Mouse (Mus musculus): Measurements from ENCODE around the gene Ube4b. TPM values are rescaled to one million over a fixed set of nuclear protein-coding genes. Genes with fewer than 3 reads are reported as not detected.
A peak's percentile ranks its signal among the peaks of the same experiment; 100 is the strongest.

Gene Ube4b
- polyA plus RNA-seq, 1 experiment from 2014 or later = 49.5 TPM

DNA sequence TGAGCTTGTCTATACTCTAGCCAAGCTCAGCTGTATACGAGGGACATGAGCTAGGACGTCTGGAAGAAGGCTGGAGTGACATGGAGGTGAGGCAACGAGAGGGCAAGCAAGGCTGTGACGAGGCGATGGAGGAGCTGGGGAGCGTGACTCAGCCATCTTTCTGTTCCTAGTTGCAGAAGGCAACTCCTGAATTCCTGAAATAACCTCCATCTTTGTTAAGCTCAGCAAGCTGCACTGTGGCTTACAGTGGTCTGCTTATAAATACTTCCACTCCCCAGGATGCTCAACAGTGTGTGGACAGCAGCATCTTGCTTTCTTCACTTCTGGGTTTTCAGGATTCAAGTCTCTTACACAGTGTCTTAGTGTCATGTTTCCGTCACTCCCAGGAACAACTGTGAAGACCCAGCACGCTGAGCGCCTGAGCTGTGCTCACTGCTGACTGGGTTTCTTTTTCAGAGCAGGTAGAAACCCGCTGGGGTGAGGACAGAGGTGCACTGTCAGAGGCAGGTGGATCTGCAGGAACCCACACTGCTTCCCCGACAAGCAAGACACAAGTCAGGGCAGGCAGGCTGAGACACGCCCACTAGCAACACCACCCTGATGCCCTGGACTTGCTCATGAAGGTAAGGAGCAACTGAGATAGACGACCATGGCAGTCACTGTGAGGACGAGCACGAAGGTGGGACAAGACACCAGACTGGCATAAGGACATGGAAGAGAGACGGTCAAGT is 20.7 kb downstream of the Ube4b start:
- ATAC-seq (ENCODE audit: insufficient number of reproducible peaks, low FRiP score, low TSS enrichment, low read depth) (no peak), DNase-seq (ENCODE audit: low spot score) (no peak)
- 77% methylated on average over 16 of the region's 16 CpGs for WGBS
- H3K27me3 ChIP-seq (ENCODE audit: control insufficient read depth, insufficient read depth, low read length) = no peaks in the 10 kb centered on the region
- no peaks in the 10 kb centered on the region for H3K36me3 ChIP-seq (ENCODE audit: control insufficient read depth, insufficient read depth, low read length)
- H3K4me1 ChIP-seq (ENCODE audit: control insufficient read depth, insufficient read depth, low read length) = peaks cover 18% of the 10 kb centered on the region
- H3K4me3 ChIP-seq (ENCODE audit: low read depth, low read length) = no peak overlapping the region
- no peak overlapping the region for H3K9ac ChIP-seq (ENCODE audit: low read length)
- no peak overlapping the region for H3K4me2 ChIP-seq (ENCODE audit: low read depth, severe bottlenecking)
- H3K27ac ChIP-seq (replicated peaks; ENCODE audit: low read depth, low read length) = no peak overlapping the region
- H3K9me3 ChIP-seq (ENCODE audit: control insufficient read depth, low read length) = no peaks in the 10 kb centered on the region

DNA sequence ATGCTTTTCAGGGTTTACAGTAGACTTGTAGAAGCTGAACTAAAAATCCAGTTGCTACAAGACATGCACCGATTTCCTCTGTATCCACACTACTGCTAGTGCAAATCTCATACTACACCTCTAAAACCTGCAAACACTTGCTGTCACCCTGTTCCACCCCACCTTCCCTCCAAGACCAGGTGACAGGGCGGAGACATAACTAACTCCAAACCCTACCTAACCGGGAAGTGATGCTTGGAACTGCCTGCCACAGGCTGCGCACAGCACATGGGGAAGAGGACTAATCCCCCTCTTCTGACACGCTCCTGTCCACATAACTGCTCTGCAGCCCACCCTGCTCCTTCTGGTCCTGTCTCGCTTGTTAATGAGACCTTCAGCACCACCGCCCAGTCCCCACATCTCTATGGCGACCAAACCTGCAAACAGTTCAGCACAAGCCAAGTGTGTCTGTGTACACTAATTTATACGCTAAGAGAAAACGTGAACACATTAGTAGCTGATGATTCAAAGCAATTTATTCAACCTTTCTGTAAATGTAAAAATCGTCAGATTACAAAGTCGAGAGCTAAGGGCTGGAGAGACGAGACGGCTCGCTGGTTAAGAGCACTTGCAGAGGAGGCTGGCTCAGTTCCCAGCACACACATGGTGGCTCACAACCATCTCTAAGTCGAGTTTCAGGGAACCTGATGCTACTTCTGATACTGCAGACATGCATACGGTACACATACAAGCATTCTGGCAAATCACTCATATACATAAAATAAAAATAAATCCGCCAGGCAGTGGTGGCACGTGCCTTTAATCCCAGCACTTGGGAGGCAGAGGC is 21.7 kb downstream of the Ube4b start:
- WGBS = 76% methylated on average over 19 of the region's 19 CpGs
- no peak overlapping the region for H3K9ac ChIP-seq (ENCODE audit: low read length)
- H3K36me3 ChIP-seq (ENCODE audit: control insufficient read depth, insufficient read depth, low read length) = no peaks in the 10 kb centered on the region
- 0 out of 2 replicates have a peak overlapping the region, but pooled peaks have one; percentile 30 for H3K27ac ChIP-seq (replicated peaks; ENCODE audit: low read depth, low read length)
- H3K9me3 ChIP-seq (ENCODE audit: control insufficient read depth, low read length) = no peaks in the 10 kb centered on the region
- no peak overlapping the region for H3K4me2 ChIP-seq (ENCODE audit: low read depth, severe bottlenecking)
- no peaks in the 10 kb centered on the region for H3K27me3 ChIP-seq (ENCODE audit: control insufficient read depth, insufficient read depth, low read length)
- peaks cover 18% of the 10 kb centered on the region for H3K4me1 ChIP-seq (ENCODE audit: control insufficient read depth, insufficient read depth, low read length)
- no peak overlapping the region for H3K4me3 ChIP-seq (ENCODE audit: low read depth, low read length)
- DNase-seq (ENCODE audit: low spot score) = no peak
- no peak for ATAC-seq (ENCODE audit: insufficient number of reproducible peaks, low FRiP score, low TSS enrichment, low read depth)

DNA sequence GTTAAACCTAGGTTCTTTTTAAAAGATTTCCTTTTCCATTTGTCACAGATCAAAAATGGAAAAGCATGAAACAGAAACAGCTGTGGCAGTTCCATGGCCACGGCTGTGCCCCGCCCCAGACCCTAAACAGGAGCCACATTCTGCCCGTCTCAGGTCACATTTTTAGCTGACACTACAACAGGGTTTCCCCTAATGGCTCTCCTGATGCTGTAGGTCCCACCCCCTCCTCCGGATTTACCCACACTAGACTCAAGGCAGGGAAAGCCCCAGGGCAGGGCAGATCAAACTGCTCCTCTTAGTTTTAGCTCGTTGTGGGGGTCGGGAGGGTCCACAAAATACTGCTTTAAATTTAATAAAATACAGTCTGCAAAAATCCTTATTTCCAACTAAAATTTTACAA is 23.5 kb downstream of the Ube4b start:
- Histone ChIP-seq H3K4me2 (ENCODE audit: low read depth, severe bottlenecking) (no peak overlapping the region), H3K36me3 (ENCODE audit: control insufficient read depth, insufficient read depth, low read length) (no peaks in the 10 kb centered on the region; the same call in 1 of the 2 replicates), H3K27ac (replicated peaks; ENCODE audit: low read depth, low read length) (no peak overlapping the region; the same call in 1 of the 2 replicates), H3K9ac (ENCODE audit: low read length) (no peak overlapping the region), H3K27me3 (ENCODE audit: control insufficient read depth, insufficient read depth, low read length) (no peaks in the 10 kb centered on the region), H3K9me3 (ENCODE audit: control insufficient read depth, low read length) (no peaks in the 10 kb centered on the region), H3K4me3 (ENCODE audit: low read depth, low read length) (no peak overlapping the region), H3K4me1 (ENCODE audit: control insufficient read depth, insufficient read depth, low read length) (peaks cover 21% of the 10 kb centered on the region)
- 22% methylated on average over 6 of the region's 6 CpGs for WGBS
- peak; percentile 37 for DNase-seq (ENCODE audit: low spot score)
- ATAC-seq (ENCODE audit: insufficient number of reproducible peaks, low FRiP score, low TSS enrichment, low read depth) = no peak

DNA sequence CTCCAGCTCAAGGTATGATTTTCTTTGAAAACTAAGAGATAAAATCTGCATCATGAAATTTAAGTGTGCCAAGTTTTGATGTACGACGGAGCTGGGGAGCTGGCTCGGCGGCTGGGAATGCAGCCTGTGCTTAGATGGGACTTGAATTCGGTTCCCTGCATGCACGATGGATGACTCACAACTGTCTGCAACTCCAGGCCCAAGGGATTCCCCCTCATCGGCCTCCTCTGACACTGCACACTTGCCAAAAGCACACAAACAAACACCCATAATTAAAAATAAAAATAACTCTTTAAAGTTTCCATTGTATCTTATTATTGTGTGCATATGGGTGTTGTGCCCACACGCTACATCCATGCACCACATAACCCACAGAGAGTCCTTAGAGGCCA is 25.0 kb downstream of the Ube4b start:
- no peak overlapping the region for H3K4me3 ChIP-seq (ENCODE audit: low read depth, low read length)
- H3K27ac ChIP-seq (replicated peaks; ENCODE audit: low read depth, low read length) = no peak overlapping the region
- no peak overlapping the region for H3K9ac ChIP-seq (ENCODE audit: low read length)
- no peak overlapping the region for H3K4me2 ChIP-seq (ENCODE audit: low read depth, severe bottlenecking)
- ATAC-seq (ENCODE audit: insufficient number of reproducible peaks, low FRiP score, low TSS enrichment, low read depth) (no peak), DNase-seq (ENCODE audit: low spot score) (no peak)
- 92% methylated on average over 8 of the region's 8 CpGs for WGBS
- H3K4me1 ChIP-seq (ENCODE audit: control insufficient read depth, insufficient read depth, low read length) = peaks cover 21% of the 10 kb centered on the region
- H3K27me3 ChIP-seq (ENCODE audit: control insufficient read depth, insufficient read depth, low read length) = no peaks in the 10 kb centered on the region
- peaks cover 2% of the 10 kb centered on the region; the same call in 1 of the 2 replicates for H3K36me3 ChIP-seq (ENCODE audit: control insufficient read depth, insufficient read depth, low read length)
- no peaks in the 10 kb centered on the region for H3K9me3 ChIP-seq (ENCODE audit: control insufficient read depth, low read length)

DNA sequence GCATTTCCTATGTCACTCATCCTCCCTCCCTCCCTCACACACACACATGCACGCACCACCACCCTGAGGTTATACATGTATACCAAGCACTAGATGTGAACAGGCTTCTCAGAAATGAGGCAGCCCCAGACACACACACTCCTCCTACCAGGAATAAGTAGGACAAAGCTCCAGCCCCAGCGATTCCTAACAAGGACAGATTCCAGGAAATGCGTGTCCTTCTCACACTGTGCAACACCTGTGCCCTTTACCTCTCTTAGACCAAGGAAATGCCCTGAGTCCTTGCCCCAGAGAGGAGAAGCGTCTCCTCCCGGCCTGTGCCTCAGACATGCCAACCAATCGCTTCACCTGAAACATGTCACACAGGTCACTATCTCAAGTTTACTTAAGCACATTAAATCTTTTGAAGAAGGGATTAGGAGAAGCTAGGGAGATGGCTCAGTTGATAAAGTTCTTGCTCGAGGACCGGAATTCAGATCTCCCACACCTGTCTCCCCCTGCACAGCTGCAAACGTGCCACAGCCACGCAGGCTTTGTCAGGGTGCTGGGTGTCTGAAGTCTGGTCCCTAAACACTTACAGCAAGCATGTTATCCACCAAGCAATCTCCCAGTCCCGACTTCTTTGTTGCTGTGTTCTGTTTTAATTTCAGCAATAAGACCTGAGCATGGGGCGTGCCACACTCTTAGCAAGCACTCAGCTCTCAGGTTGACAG is 25.5 kb downstream of the Ube4b start:
- WGBS = 83% methylated on average over 12 of the region's 12 CpGs
- Histone ChIP-seq H3K27me3 (ENCODE audit: control insufficient read depth, insufficient read depth, low read length) (no peaks in the 10 kb centered on the region), H3K27ac (replicated peaks; ENCODE audit: low read depth, low read length) (no peak overlapping the region), H3K36me3 (ENCODE audit: control insufficient read depth, insufficient read depth, low read length) (peaks cover 2% of the 10 kb centered on the region; the same call in 1 of the 2 replicates), H3K4me2 (ENCODE audit: low read depth, severe bottlenecking) (no peak overlapping the region), H3K9ac (ENCODE audit: low read length) (no peak overlapping the region), H3K4me3 (ENCODE audit: low read depth, low read length) (no peak overlapping the region), H3K9me3 (ENCODE audit: control insufficient read depth, low read length) (no peaks in the 10 kb centered on the region), H3K4me1 (ENCODE audit: control insufficient read depth, insufficient read depth, low read length) (peaks cover 21% of the 10 kb centered on the region)
- DNase-seq (ENCODE audit: low spot score) = no peak
- no peak for ATAC-seq (ENCODE audit: insufficient number of reproducible peaks, low FRiP score, low TSS enrichment, low read depth)

DNA sequence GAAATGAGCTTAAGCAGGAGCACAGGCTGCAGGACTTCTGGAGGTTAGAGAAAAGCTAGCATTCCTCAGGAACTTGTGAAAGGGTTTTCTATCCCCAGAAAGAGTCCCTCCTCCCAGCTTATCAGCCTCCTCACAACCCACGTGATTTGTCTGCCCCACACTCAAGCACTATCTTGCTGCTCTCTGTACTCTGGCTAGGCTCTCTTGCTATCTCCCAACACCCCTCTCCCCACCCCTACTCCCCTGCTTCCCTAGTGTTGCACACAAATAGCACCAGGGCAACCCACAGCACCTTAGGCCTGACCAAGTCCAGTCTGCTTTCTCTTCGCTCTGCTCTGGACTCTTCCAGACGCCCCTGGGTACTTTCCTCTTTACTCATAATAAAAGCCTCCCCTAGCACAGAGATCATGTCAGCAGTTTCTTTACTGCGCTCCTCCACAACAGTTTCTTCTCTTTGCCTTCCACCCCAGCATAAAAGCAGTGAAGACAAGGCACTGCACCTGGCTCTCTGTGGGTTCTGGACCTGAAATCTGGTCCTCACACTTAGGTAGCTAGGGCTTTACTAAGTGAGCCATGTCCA is 27.1 kb downstream of the Ube4b start:
- H3K9me3 ChIP-seq (ENCODE audit: control insufficient read depth, low read length) = no peaks in the 10 kb centered on the region
- DNase-seq (ENCODE audit: low spot score) (no peak), ATAC-seq (ENCODE audit: insufficient number of reproducible peaks, low FRiP score, low TSS enrichment, low read depth) (no peak)
- peaks cover 17% of the 10 kb centered on the region for H3K4me1 ChIP-seq (ENCODE audit: control insufficient read depth, insufficient read depth, low read length)
- H3K4me2 ChIP-seq (ENCODE audit: low read depth, severe bottlenecking) = no peak overlapping the region
- no peak overlapping the region for H3K9ac ChIP-seq (ENCODE audit: low read length)
- no peak overlapping the region for H3K4me3 ChIP-seq (ENCODE audit: low read depth, low read length)
- H3K27ac ChIP-seq (replicated peaks; ENCODE audit: low read depth, low read length) = no peak overlapping the region
- 59% methylated on average over 4 of the region's 4 CpGs for WGBS
- H3K27me3 ChIP-seq (ENCODE audit: control insufficient read depth, insufficient read depth, low read length) = no peaks in the 10 kb centered on the region
- H3K36me3 ChIP-seq (ENCODE audit: control insufficient read depth, insufficient read depth, low read length) = peaks cover 2% of the 10 kb centered on the region; the same call in 1 of the 2 replicates

DNA sequence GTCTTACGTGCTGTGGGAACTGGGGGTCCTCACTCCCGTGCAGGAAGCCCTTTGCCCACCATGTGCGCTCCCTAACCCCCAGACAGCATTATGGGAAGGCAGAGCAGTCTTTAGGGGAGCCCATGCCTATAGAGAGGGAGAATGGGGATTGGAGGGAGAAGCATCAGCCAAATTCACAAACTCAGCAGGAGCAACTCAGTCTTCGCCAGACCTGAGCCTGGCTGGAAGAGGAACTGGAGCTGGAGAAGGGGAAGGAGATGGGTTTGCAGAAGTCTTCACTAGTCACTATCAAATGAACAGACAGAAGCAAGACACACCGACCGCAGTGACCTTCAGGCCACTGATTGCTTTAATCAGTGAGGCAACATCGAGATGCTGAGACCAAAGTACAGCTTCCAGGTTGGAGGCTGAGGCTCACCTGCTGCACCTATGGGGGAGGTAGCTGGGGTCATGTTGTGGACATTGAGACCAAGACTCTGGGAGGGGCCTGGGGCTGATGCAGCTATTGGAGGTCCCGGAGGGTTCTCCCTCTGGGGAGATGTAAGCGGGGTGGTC is 28.3 kb downstream of the Ube4b start:
- H3K4me1 ChIP-seq (ENCODE audit: control insufficient read depth, insufficient read depth, low read length) = peaks cover 9% of the 10 kb centered on the region; the same call in 1 of the 2 replicates
- 87% methylated on average over 9 of the region's 9 CpGs for WGBS

More for the DNA sequence above, 28.3 kb downstream of the Ube4b start:
- Histone ChIP-seq H3K4me2 (ENCODE audit: low read depth, severe bottlenecking) (no peak overlapping the region), H3K9ac (ENCODE audit: low read length) (no peak overlapping the region), H3K27ac (replicated peaks; ENCODE audit: low read depth, low read length) (no peak overlapping the region), H3K36me3 (ENCODE audit: control insufficient read depth, insufficient read depth, low read length) (peaks cover 2% of the 10 kb centered on the region; the same call in 1 of the 2 replicates), H3K27me3 (ENCODE audit: control insufficient read depth, insufficient read depth, low read length) (no peaks in the 10 kb centered on the region), H3K4me3 (ENCODE audit: low read depth, low read length) (no peak overlapping the region), H3K9me3 (ENCODE audit: control insufficient read depth, low read length) (no peaks in the 10 kb centered on the region)
- no peak for DNase-seq (ENCODE audit: low spot score)
- ATAC-seq (ENCODE audit: insufficient number of reproducible peaks, low FRiP score, low TSS enrichment, low read depth) = no peak

Data from limb, embryonic 11.5 days (tissue).